Mouse (Mus musculus): ENCODE measurements around the gene Ptprj. TPM values are rescaled to one million over a fixed set of nuclear protein-coding genes. Genes with fewer than 3 reads are reported as not detected.

Ptprj gene
- total RNA-seq, 2 experiments from 2014 or later: 118 to 129 TPM

GRCm38 (mm10) chr2:90489839-90490238 lies 90.6 kb downstream of the Ptprj start:
- no peak for DNase-seq (ENCODE audit: extremely low spot score in 1 of 2, low spot score in 1 of 2)

DNA sequence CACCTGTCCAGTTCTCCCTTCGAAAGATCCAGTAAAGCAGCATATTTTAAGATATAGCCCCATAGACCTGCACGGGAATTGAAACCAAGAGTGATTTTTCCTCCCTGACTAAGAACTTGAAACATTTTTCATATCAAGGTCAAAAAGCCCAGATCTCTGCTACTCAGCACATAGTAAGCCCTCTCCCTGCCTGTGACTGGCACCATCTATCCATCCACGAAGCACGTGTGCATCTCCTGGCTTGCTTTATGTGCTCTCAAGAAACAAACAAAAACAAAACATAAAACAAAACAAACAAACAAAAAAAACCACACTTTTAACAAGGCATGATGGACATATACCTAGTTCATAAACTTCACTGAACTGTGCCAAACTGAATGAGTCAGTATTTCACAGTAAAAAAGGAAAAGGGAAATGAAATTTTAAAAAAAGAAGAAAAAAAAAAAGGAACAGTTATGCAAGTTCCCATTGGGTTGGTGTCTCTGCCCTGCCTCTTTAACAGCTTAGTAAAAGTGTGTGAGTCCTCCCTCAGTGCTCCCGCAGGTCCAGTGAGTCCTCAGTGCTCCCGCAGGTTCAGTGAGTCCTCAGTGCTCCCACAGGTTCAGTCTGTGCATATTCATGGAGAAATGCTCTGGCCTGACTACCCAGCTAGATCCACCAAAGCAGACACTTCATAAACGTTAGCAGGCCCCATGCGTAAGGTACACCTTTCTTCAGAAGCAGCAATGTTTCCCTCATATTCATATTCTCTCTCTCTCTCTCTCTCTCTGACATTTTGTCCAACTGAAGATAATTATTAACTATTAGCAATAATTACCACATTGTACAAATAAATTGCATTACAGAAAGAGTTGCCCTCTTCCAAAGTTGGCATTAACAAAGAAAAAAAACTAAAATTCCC lies 91.5 kb downstream of the Ptprj start:
- DNase-seq (ENCODE audit: extremely low spot score in 1 of 2, low spot score in 1 of 2): no peak

DNA sequence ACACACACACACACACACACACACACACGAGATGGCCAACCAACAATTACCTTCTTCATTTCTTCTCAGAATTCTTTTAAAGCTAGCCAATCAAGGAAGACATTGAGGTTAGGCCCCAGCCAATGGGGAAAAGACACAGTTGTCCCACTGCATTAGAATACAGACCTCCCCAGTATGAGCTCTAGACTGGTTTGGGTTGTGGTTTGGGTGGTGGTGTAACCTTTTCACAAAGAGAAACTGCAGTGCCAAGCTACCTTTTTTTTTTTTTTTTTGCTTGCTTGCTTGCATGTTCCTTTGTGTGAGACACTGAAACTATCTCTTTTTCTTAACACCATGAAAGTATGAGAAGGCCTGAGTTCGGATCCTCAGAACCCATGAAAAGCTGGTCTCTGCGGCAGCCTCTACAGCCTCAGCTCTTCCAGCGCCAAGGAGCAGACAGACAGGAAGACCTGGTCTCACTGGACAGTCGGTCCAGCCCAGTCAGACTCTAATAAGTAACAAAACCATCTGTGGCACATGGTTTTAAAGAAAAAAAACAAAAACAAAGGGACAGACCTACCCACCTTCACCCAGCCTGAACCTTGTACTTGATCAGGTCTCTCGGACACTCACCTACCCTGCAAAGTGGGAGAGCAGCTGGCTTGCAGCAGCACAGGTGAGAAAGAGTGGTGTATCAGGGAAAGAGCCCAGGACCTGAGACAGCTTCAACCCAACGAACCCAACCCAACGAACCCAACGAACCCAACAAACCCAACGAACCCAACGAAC lies 92.8 kb downstream of the Ptprj start:
- DNase-seq (ENCODE audit: extremely low spot score in 1 of 2, low spot score in 1 of 2): no peak

DNA sequence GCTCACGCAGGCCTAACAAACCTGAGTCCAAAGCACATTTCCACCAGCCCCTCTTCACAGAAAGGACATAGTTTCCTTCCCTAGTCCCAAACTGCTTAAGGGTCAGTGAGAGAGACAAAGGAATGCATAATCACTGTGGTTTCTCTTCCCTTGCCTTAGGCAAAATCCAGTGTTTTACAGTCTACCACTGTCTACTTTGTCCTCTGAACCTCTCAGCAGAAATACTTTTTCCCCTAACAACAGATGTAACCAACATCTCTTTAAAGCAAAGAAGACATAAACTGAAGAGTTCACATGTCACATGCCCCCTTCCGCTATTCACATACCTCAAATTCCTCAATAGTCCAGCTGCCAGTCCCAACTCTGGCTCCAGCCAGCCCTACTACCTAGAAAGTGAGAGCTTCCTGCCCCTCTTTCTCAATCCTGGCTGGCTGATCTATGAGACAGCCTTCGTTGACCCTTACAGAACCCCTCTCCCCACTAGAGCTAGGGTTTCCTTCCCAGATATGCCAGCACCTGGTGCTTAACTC lies 94.2 kb downstream of the Ptprj start:
- DNase-seq (ENCODE audit: extremely low spot score in 1 of 2, low spot score in 1 of 2): no peak

- DNase-seq (ENCODE audit: extremely low spot score in 1 of 2, low spot score in 1 of 2): no peak
Observed at GRCm38 (mm10) chr2:90481505-90481904, 98.9 kb downstream of the Ptprj start.

DNA sequence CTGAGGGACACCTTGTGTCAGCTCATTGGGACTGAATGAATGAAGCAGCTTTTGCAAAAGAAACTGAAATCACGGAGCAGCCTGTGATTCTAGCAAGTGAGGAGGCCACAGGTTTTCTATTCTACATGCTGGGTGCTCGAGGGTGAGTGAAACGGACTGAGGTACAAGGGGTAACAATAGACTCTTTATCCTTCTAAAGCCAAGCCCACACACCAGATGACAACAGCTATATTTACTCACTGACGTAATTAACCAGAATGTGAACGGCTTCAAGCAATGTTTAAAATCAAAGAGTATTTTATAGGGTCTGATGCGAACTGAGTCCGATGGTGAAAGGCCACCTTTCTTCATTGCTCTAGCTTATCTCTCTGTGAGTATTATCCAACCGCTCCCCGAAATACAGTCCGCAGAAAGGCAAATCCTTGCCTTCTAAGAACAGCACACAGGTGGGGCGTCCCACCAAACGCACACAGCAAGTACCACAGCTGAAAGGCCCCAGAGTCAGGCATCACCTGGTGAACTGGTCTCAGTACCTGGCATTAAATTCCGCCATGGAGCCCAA lies 99.6 kb downstream of the Ptprj start:
- no peak for DNase-seq (ENCODE audit: extremely low spot score in 1 of 2, low spot score in 1 of 2)

DNA sequence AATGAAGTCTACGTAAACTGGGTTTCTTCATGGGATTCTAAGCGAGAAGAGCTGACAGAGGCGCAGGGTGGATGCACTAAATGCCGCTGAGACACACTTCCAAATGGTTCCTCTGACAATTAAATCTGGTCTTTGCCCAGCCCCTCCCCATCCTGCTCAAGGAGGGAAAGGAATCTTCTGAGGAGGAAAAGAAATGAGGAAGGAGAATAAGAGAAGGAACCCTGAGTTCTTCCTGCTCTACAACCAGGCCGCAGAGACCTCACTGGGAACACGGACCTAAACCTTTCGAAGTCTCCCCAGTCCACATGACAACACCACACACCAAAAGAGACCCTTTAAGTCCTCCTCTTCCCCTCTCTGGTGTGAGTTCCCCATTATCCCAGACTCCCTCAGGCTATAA lies 101.9 kb downstream of the Ptprj start:
- no peak for DNase-seq (ENCODE audit: extremely low spot score in 1 of 2, low spot score in 1 of 2)

- no peak for DNase-seq (ENCODE audit: extremely low spot score in 1 of 2, low spot score in 1 of 2)
Observed at GRCm38 (mm10) chr2:90477617-90478016, 102.8 kb downstream of the Ptprj start.

DNA sequence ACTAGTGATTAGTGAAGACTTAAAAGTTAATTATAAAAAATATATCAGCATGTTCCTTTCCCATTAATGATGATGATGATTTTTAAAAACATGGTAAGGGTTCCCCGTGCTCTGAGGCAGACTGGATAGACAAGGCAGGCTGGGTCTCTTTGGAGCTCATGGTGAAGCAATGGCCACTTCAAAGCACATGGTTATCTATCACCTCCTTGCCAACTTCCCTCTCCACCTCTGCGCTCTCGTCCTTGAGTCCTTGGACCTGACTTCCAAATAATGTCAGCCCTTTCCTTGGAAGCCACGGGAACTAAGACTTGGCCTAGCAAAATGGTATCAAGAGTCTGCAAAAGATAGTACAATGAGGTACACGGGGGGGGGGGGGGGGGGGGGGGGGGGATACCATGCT lies 103.7 kb downstream of the Ptprj start:
- no peak for DNase-seq (ENCODE audit: extremely low spot score in 1 of 2, low spot score in 1 of 2)

GRCm38 (mm10) chr2:90476319-90476718 lies 104.1 kb downstream of the Ptprj start:
- no peak for DNase-seq (ENCODE audit: extremely low spot score in 1 of 2, low spot score in 1 of 2)

DNA sequence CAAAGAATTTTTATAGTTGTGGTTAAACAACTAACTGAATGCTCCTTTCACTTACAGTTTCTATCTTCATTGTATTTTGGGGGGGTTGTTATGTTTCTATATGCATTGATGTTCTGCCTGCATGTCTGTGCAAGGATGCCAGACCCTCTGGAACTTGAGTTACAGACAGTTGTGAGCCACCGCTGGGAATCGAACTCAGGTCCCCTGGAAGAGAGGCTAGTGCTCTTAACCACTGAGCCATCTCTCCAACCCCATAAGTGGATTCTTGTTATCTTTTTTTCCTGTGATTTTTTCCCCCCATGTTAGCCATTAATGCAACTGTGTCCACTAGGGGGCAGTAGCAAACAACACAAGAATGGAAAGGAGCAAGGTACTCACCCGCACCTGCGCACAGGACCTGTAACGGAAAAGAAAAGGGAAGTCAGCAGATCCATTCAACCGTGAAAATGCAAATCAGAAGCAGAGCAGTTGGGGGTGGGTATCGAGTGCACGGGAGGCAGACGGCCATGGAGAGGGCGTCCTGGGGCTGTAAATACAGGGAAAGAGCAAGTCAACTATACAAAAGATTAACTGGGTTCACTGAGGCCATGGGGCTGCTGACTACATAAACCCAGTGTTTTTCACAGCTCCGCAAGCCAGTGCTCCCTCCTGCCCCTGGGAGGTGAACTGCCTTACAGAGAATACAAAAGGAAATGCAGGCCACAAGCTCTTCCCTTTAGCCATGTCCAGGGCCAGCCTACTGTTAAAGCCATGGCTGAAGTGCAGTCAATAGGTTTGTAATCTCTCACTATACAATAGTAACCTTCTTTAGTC lies 105.6 kb downstream of the Ptprj start:
- DNase-seq (ENCODE audit: extremely low spot score in 1 of 2, low spot score in 1 of 2): peak; percentile 76 to 84

- no peak for DNase-seq (ENCODE audit: extremely low spot score in 1 of 2, low spot score in 1 of 2)
Observed at GRCm38 (mm10) chr2:90472701-90473100, 107.7 kb downstream of the Ptprj start.

- DNase-seq (ENCODE audit: extremely low spot score in 1 of 2, low spot score in 1 of 2): no peak
Observed at GRCm38 (mm10) chr2:90470122-90470521, 110.3 kb downstream of the Ptprj start.

DNA sequence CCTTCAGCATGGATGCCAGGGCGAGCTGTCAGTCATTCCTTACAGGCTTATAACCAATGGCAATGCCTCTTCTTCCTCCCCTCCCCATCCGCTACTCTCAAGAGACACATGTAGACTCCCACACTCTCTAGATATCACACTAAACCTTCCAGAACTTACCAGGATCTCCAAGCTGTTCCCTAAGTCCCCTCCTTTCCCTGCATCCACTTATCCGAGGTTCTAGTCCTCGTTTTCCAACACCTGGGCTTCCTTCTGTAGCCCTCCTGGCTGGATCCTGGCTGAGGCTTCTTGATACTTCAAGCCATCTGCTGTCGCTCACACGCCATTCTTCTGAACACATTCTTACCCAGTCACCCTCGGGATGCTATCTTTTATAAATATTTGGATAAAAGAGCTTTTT lies 114.0 kb downstream of the Ptprj start:
- DNase-seq (ENCODE audit: extremely low spot score in 1 of 2, low spot score in 1 of 2): no peak

DNA sequence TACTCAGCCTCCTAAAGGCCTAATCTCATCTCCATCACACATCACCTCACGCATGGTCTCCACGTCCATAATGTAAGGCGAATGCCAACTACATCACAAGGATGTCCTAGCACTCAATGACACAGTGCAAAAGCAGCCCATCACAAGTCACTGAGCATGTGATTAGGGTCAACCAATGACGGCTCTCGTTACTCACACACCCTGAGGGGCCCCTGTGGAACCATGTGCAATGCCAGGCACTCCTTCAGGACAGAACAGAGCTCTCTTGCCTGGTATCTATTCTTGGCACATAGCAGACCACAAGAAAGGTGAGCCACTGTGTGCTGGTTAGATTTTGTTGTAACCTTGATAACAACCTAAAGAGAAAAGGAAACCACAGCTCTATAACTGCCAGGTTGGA lies 116.7 kb downstream of the Ptprj start:
- DNase-seq (ENCODE audit: extremely low spot score in 1 of 2, low spot score in 1 of 2): no peak

GRCm38 (mm10) chr2:90462252-90462651 lies 118.2 kb downstream of the Ptprj start:
- no peak for DNase-seq (ENCODE audit: extremely low spot score in 1 of 2, low spot score in 1 of 2)

GRCm38 (mm10) chr2:90457946-90458345 lies 122.5 kb downstream of the Ptprj start:
- DNase-seq (ENCODE audit: extremely low spot score in 1 of 2, low spot score in 1 of 2): no peak

DNA sequence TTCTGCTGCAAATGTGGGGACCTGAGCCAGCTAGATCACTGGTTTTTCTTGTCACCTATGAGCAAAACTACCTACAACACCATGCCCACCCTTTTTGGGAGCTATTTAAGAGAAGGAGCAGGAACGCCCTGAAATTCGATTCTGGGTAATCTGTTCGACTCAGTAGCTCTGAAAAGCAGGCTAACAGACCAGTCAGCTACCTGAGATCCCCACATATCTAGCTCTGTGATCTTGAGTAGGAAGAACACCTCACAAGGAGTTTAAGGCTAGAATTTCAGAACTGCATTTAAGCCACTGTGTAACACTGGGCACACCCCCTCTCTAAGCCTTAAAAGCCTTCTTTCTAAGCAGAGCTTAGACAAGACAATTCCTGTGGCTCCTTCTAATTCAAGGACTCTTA lies 128.1 kb downstream of the Ptprj start:
- DNase-seq (ENCODE audit: extremely low spot score in 1 of 2, low spot score in 1 of 2): no peak

GRCm38 (mm10) chr2:90448967-90449740 lies 131.3 kb downstream of the Ptprj start:
- DNase-seq (ENCODE audit: extremely low spot score in 1 of 2, low spot score in 1 of 2): no peak
